Mouse (Mus musculus): ENCODE results near the gene Gm13889. TPM values are rescaled to one million over a fixed set of nuclear protein-coding genes. Genes with fewer than 3 reads are reported as not detected.

The Gm13889 gene
- polyA plus RNA-seq, 2 experiments: 2.3 to 3.0 TPM

DNA sequence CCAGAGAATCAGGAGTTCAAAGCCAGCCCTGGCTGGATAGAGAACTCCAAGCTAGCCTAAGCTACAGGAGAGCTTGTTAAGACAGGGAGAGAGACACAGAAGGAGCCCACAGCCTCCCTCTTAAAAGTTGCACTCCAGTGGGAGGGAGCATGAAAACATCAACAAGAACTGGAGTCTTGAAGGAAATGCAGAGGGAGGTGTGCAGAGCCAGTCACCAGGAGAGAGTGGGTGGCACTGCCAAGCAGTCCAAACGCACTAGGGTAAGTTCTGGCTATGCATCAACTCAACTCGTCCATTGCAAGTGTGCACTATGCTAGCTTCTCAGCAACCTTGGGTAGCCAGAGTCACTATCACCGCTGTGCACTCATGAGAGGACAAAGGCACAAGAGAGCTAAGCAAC is 1.2 kb upstream of the Gm13889 start:
- no peak overlapping the region for H3K4me3 ChIP-seq (ENCODE audit: insufficient read depth in 1 of 2, low read depth in 2 of 2, low read length in 2 of 2)
- H3K27ac ChIP-seq: no peak overlapping the region
- H3K27me3 ChIP-seq (ENCODE audit: control insufficient read depth, insufficient read depth, low read length): peaks cover 44% of the 10 kb centered on the region
- WGBS (ENCODE audit: insufficient replicate concordance): 47% methylated on average over 3 of the region's 3 CpGs
- H3K4me2 ChIP-seq (ENCODE audit: low read depth): no peak overlapping the region
- H3K4me1 ChIP-seq (replicated peaks; ENCODE audit: control insufficient read depth in 2 of 2, insufficient read depth in 2 of 2, low read length in 1 of 2): no peaks in the 10 kb centered on the region; a peak in 1 of 4 replicates
- DNase-seq (ENCODE audit: low read depth in 3 of 3, low spot score in 3 of 3): no peak
- H3K9ac ChIP-seq (replicated peaks): no peak overlapping the region
- no peaks in the 10 kb centered on the region for H3K9me3 ChIP-seq (ENCODE audit: control insufficient read depth, low read length)
- no peaks in the 10 kb centered on the region for H3K36me3 ChIP-seq (replicated peaks; ENCODE audit: control insufficient read depth, insufficient read depth, low read depth)
- TF ChIP-seq CTCF (IDR thresholded peaks at IDR 0.05; ENCODE audit: low read depth): no peak
- no peak for TF ChIP-seq EP300 (IDR thresholded peaks at IDR 0.05; ENCODE audit: low read depth)
- ATAC-seq (ENCODE audit: insufficient read depth): no peak

GRCm38 (mm10) chr2:93957785-93958175 is 779 bp upstream of the Gm13889 start:
- H3K36me3 ChIP-seq (replicated peaks; ENCODE audit: control insufficient read depth, insufficient read depth, low read depth): no peaks in the 10 kb centered on the region

GRCm38 (mm10) chr2:93956331-93956801 is 635 bp downstream of the Gm13889 start:
- H3K9ac ChIP-seq (replicated peaks): no peak overlapping the region; the same call in 1 of the 2 replicates
- DNase-seq (ENCODE audit: low read depth in 3 of 3, low spot score in 3 of 3): no peak
- peak overlapping the region; percentile 15 to 49 for H3K4me3 ChIP-seq (ENCODE audit: insufficient read depth in 1 of 2, low read depth in 2 of 2, low read length in 2 of 2)

More at GRCm38 (mm10) chr2:93957785-93958175, 779 bp upstream of the Gm13889 start:
- H3K27ac ChIP-seq: no peak overlapping the region
- TF ChIP-seq CTCF (IDR thresholded peaks at IDR 0.05; ENCODE audit: low read depth): no peak
- no peak for TF ChIP-seq EP300 (IDR thresholded peaks at IDR 0.05; ENCODE audit: low read depth)
- no peak overlapping the region for H3K4me2 ChIP-seq (ENCODE audit: low read depth)
- H3K27me3 ChIP-seq (ENCODE audit: control insufficient read depth, insufficient read depth, low read length): peaks cover 44% of the 10 kb centered on the region
- H3K9me3 ChIP-seq (ENCODE audit: control insufficient read depth, low read length): no peaks in the 10 kb centered on the region
- DNase-seq (ENCODE audit: low read depth in 3 of 3, low spot score in 3 of 3): no peak
- H3K4me3 ChIP-seq (ENCODE audit: insufficient read depth in 1 of 2, low read depth in 2 of 2, low read length in 2 of 2): no peak overlapping the region
- H3K4me1 ChIP-seq (replicated peaks; ENCODE audit: control insufficient read depth in 2 of 2, insufficient read depth in 2 of 2, low read length in 1 of 2): no peaks in the 10 kb centered on the region; a peak in 1 of 4 replicates
- no peak overlapping the region for H3K9ac ChIP-seq (replicated peaks)
- 49% methylated on average over 8 of the region's 8 CpGs for WGBS (ENCODE audit: insufficient replicate concordance)
- no peak for ATAC-seq (ENCODE audit: insufficient read depth)

DNA sequence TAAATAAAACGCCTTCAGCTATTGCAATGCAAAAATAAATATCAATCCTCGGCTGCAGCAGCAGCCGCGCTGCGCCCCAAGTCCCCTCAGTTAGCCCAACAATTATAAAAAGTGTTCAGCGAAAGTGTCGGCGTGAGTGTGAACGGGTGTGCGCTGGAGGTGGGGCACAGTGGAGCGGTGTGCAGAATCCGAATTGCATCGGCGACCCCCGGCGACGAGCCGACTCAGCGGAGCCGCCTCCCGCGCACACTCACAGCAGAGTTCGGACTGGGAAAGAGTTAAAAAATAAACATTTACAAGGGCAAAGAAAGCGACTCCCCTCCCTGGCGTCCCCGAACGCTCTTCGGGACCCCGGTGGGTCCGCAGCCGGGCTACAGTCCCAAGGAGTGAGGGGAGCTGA is 1.1 kb downstream of the Gm13889 start:
- H3K4me2 ChIP-seq (ENCODE audit: low read depth): peak overlapping the region; percentile 49
- H3K27ac ChIP-seq: no peak overlapping the region
- DNase-seq (ENCODE audit: low read depth in 3 of 3, low spot score in 3 of 3) (no peak), ATAC-seq (ENCODE audit: insufficient read depth) (no peak)
- no peaks in the 10 kb centered on the region for H3K9me3 ChIP-seq (ENCODE audit: control insufficient read depth, low read length)
- TF ChIP-seq EP300 (IDR thresholded peaks at IDR 0.05; ENCODE audit: low read depth): no peak
- TF ChIP-seq CTCF (IDR thresholded peaks at IDR 0.05; ENCODE audit: low read depth): no peak
- under 1% methylated on average over 31 of the region's 31 CpGs for WGBS (ENCODE audit: insufficient replicate concordance)
- H3K9ac ChIP-seq (replicated peaks): no peak overlapping the region; the same call in 1 of the 2 replicates
- peak overlapping the region; percentile 15 to 49 for H3K4me3 ChIP-seq (ENCODE audit: insufficient read depth in 1 of 2, low read depth in 2 of 2, low read length in 2 of 2)
- peaks cover 44% of the 10 kb centered on the region for H3K27me3 ChIP-seq (ENCODE audit: control insufficient read depth, insufficient read depth, low read length)
- no peaks in the 10 kb centered on the region for H3K36me3 ChIP-seq (replicated peaks; ENCODE audit: control insufficient read depth, insufficient read depth, low read depth)
- no peaks in the 10 kb centered on the region for H3K4me1 ChIP-seq (replicated peaks; ENCODE audit: control insufficient read depth in 2 of 2, insufficient read depth in 2 of 2, low read length in 1 of 2)

More at GRCm38 (mm10) chr2:93956331-93956801, 635 bp downstream of the Gm13889 start:
- Histone ChIP-seq H3K27ac (no peak overlapping the region), H3K27me3 (ENCODE audit: control insufficient read depth, insufficient read depth, low read length) (peaks cover 44% of the 10 kb centered on the region), H3K36me3 (replicated peaks; ENCODE audit: control insufficient read depth, insufficient read depth, low read depth) (no peaks in the 10 kb centered on the region), H3K4me1 (replicated peaks; ENCODE audit: control insufficient read depth in 2 of 2, insufficient read depth in 2 of 2, low read length in 1 of 2) (no peaks in the 10 kb centered on the region), H3K9me3 (ENCODE audit: control insufficient read depth, low read length) (no peaks in the 10 kb centered on the region), H3K4me2 (ENCODE audit: low read depth) (peak overlapping the region; percentile 49)
- no peak for TF ChIP-seq CTCF (IDR thresholded peaks at IDR 0.05; ENCODE audit: low read depth)
- no peak for TF ChIP-seq EP300 (IDR thresholded peaks at IDR 0.05; ENCODE audit: low read depth)
- whole genome bisulfite sequencing (ENCODE audit: insufficient replicate concordance): 1% methylated on average over 41 of the region's 44 CpGs
- ATAC-seq (ENCODE audit: insufficient read depth): no peak

DNA sequence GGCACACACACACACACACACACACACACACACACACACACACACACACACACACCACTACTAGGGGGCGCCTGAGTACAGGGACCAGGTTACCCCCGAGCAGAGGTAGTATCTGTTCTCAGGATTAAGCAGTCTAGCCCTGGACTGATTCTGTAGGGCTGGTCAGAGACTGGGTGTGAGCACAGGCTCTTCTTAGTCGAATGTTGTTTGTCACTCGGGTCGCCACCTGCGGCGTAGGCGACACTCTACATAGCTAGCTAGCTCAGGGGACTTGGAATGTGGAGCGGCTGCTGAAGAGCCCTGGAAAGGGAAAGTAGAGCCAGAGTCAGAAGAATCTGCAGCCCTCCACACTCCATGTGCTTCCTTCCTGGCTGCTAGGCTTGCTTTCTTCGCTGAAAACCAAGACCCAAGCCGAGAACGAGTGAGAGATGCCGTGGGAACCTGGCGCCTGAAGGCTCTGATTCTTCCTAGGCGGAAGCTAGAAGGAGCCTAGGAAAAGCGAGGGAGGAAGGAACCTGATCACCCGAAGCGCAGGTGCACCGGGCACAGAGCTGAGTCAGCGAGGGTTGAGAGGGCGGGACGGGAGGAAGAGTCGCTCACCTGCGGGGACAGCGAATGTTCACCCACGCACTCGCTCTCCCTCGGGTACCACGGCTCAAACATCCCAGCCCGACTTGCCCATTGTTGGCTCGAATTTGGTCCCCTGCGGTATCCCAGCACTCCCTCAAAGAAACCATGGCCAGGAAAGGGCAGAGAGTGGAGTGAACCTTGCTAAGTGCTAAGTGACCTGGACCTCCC is 2.0 kb downstream of the Gm13889 start:
- TF ChIP-seq CTCF (IDR thresholded peaks at IDR 0.05; ENCODE audit: low read depth) (no peak), EP300 (IDR thresholded peaks at IDR 0.05; ENCODE audit: low read depth) (no peak)
- ATAC-seq (ENCODE audit: insufficient read depth) (no peak), DNase-seq (ENCODE audit: low read depth in 3 of 3, low spot score in 3 of 3) (no peak)
- Histone ChIP-seq H3K27ac (no peak overlapping the region), H3K9me3 (ENCODE audit: control insufficient read depth, low read length) (no peaks in the 10 kb centered on the region), H3K4me1 (replicated peaks; ENCODE audit: control insufficient read depth in 2 of 2, insufficient read depth in 2 of 2, low read length in 1 of 2) (no peaks in the 10 kb centered on the region), H3K4me3 (ENCODE audit: insufficient read depth in 1 of 2, low read depth in 2 of 2, low read length in 2 of 2) (peak overlapping the region; percentile 10 to 24; a peak in 3 of 4 replicates), H3K4me2 (ENCODE audit: low read depth) (peak overlapping the region; percentile 24), H3K9ac (replicated peaks) (no peak overlapping the region), H3K36me3 (replicated peaks; ENCODE audit: control insufficient read depth, insufficient read depth, low read depth) (no peaks in the 10 kb centered on the region), H3K27me3 (ENCODE audit: control insufficient read depth, insufficient read depth, low read length) (peaks cover 44% of the 10 kb centered on the region)
- 2% methylated on average over 32 of the region's 32 CpGs for WGBS (ENCODE audit: insufficient replicate concordance)

Measured in liver, embryonic 14.5 days (tissue).